Mouse (Mus musculus) CH12.LX (cell line): Measurements from ENCODE around the gene Pde12. TPM values are rescaled to one million over a fixed set of nuclear protein-coding genes. Genes with fewer than 3 reads are reported as not detected.

Experiments
- DNase-seq: peaks from one replicate; pipeline ENCODE4 v3.0.0-alpha.2; 2013; ENCODE audit errors: extremely low read depth
- H3K27ac ChIP-seq: 2 replicates; pipeline ENCODE4 v1.5.1; 2012; ENCODE audit warnings: low read depth, mild to moderate bottlenecking, control low read depth, moderate library complexity; ENCODE audit not compliant: insufficient read depth
- H3K27me3 ChIP-seq: replicated peaks from 2 replicates; pipeline ENCODE3; 2012; ENCODE audit warnings: inconsistent platforms
- H3K36me3 ChIP-seq, 2 experiments: replicated peaks in 1 of 2; 2 replicates each; pipeline versions ENCODE3 to v1.6.1; 2012; ENCODE audit warnings: inconsistent platforms in 1 of 2, low read length in 1 of 2, mild to moderate bottlenecking in 1 of 2, mixed read lengths in 1 of 2, moderate library complexity in 1 of 2; ENCODE audit not compliant: control insufficient read depth in 1 of 2, insufficient read depth in 1 of 2
- H3K4me1 ChIP-seq, 2 experiments: 2 replicates each; pipeline ENCODE4 v1.6.1; 2012; ENCODE audit warnings: inconsistent platforms in 1 of 2, moderate library complexity in 1 of 2; ENCODE audit not compliant: insufficient read depth in 2 of 2, control insufficient read depth in 1 of 2
- H3K4me2 ChIP-seq: 2 replicates; pipeline ENCODE4 v1.6.1; 2012; ENCODE audit warnings: low read depth, mild to moderate bottlenecking, control low read depth; ENCODE audit not compliant: poor library complexity, insufficient read depth, severe bottlenecking
- H3K4me3 ChIP-seq, 3 experiments: fragments of 150-350 bp in 1 of 3; sonication (generic) in 1 of 3; replicated peaks in 1 of 3; 2 replicates each; pipeline versions ENCODE3 to v1.5.1; 2011 to 2012; ENCODE audit warnings: low read depth in 2 of 3, low read length in 2 of 3, mild to moderate bottlenecking in 2 of 3, moderate library complexity in 2 of 3, control low read depth in 1 of 3, improper control_type of control experiment in 1 of 3, inconsistent platforms in 1 of 3, mixed read lengths in 1 of 3; ENCODE audit not compliant: poor library complexity in 1 of 3
- H3K79me2 ChIP-seq: replicated peaks from 2 replicates; pipeline ENCODE4 v1.6.1; 2012; ENCODE audit warnings: mild to moderate bottlenecking, moderate library complexity; ENCODE audit not compliant: control insufficient read depth, poor library complexity, insufficient read depth, severe bottlenecking; ENCODE audit errors: extremely low read depth
- H3K9ac ChIP-seq: 2 replicates; pipeline ENCODE4 v1.6.1; 2012; ENCODE audit warnings: low read depth, mild to moderate bottlenecking, control low read depth, moderate library complexity; ENCODE audit not compliant: insufficient read depth
- H3K9me3 ChIP-seq: replicated peaks from 2 replicates; pipeline ENCODE3; 2012; ENCODE audit warnings: low read length, inconsistent platforms, mixed read lengths
- CTCF ChIP-seq, 2 experiments: IDR thresholded peaks in 1 of 2; conservative IDR thresholded peaks in 1 of 2; 2 replicates each; pipeline ENCODE4 v1.5.1; 2011 to 2012; ENCODE audit warnings: low read depth in 2 of 2, low read length in 2 of 2, improper control_type of control experiment in 1 of 2, inconsistent platforms in 1 of 2, mild to moderate bottlenecking in 1 of 2, moderate library complexity in 1 of 2
- EP300 ChIP-seq: IDR thresholded peaks from 2 replicates; pipeline ENCODE4 v1.6.1; 2011; ENCODE audit warnings: low read length, improper control_type of control experiment
- ETS1 ChIP-seq: conservative IDR thresholded peaks from 2 replicates; pipeline ENCODE4 v1.6.1; 2012; ENCODE audit warnings: low read depth, mild to moderate bottlenecking, inconsistent platforms, low read length, improper control_type of control experiment, moderate library complexity
- GABPA ChIP-seq: IDR thresholded peaks from 2 replicates; pipeline ENCODE4 v1.6.1; 2012; ENCODE audit warnings: low read depth, low read length, improper control_type of control experiment, inconsistent platforms; ENCODE audit not compliant: insufficient replicate concordance
- IRF4 ChIP-seq: IDR thresholded peaks from 2 replicates; pipeline ENCODE4 v1.6.1; 2014; ENCODE audit warnings: low read depth, mild to moderate bottlenecking, inconsistent platforms, low read length, improper control_type of control experiment
- JUN ChIP-seq: IDR thresholded peaks from 2 replicates; pipeline ENCODE4 v1.6.1; 2011; ENCODE audit warnings: low read depth, mild to moderate bottlenecking, low read length, improper control_type of control experiment, moderate library complexity; ENCODE audit not compliant: insufficient read depth
- MAFK ChIP-seq: IDR thresholded peaks from 2 replicates; pipeline ENCODE4 v1.6.1; 2011; ENCODE audit warnings: low read length, improper control_type of control experiment; ENCODE audit not compliant: insufficient replicate concordance
- MAZ ChIP-seq: IDR thresholded peaks from 2 replicates; pipeline ENCODE4 v1.6.1; 2012; ENCODE audit warnings: low read depth, mild to moderate bottlenecking, inconsistent platforms, low read length, improper control_type of control experiment, moderate library complexity
- MXI1 ChIP-seq: IDR thresholded peaks from 2 replicates; pipeline ENCODE4 v1.6.1; 2011; ENCODE audit warnings: mild to moderate bottlenecking, low read depth, low read length, improper control_type of control experiment
- MYC ChIP-seq: IDR thresholded peaks from 2 replicates; pipeline ENCODE4 v1.6.1; 2011; ENCODE audit warnings: low read depth, mild to moderate bottlenecking, improper control_type of control experiment, low read length
- POLR2A ChIP-seq: IDR thresholded peaks from 2 replicates; pipeline ENCODE4 v1.6.1; 2011; ENCODE audit warnings: low read depth, mild to moderate bottlenecking, improper control_type of control experiment, low read length
- RAD21 ChIP-seq: IDR thresholded peaks from 2 replicates; pipeline ENCODE4 v1.6.1; 2011; ENCODE audit warnings: low read depth, mild to moderate bottlenecking, low read length, improper control_type of control experiment, moderate library complexity
- RCOR1 ChIP-seq: conservative IDR thresholded peaks from 2 replicates; pipeline ENCODE4 v1.6.1; 2012; ENCODE audit warnings: low read depth, mild to moderate bottlenecking, inconsistent platforms, low read length, improper control_type of control experiment
- SMC3 ChIP-seq: IDR thresholded peaks from 2 replicates; pipeline ENCODE4 v1.6.1; 2011; ENCODE audit warnings: low read depth, low read length, improper control_type of control experiment
- USF1 ChIP-seq: IDR thresholded peaks from 2 replicates; pipeline ENCODE4 v1.6.1; 2014; ENCODE audit warnings: low read depth, mild to moderate bottlenecking, inconsistent platforms, low read length, improper control_type of control experiment
- ZC3H11A ChIP-seq: IDR thresholded peaks from 2 replicates; pipeline ENCODE4 v1.6.1; 2012; ENCODE audit warnings: low read depth, mild to moderate bottlenecking, inconsistent platforms, low read length, improper control_type of control experiment
- ZKSCAN1 ChIP-seq: IDR thresholded peaks from 2 replicates; pipeline ENCODE4 v1.6.1; 2012; ENCODE audit warnings: low read depth, inconsistent platforms, low read length, improper control_type of control experiment, borderline replicate concordance
- dilution Hi-C: fragments of 300-500 bp; cut with MboI; formaldehyde crosslinking; loops from 2 replicates; pipeline ENCODE4 v1.14.3; 2020; ENCODE audit warnings: low sequenced_read_pairs; ENCODE audit not compliant: extremely low pct_unique_long_range_greater_than_20kb, extremely low pct_ligation_motif_present
- in situ Hi-C: fragments of 300-500 bp; cut with MboI; formaldehyde crosslinking; loops from 3 replicates; pipeline ENCODE4 v1.14.3; 2019; ENCODE audit warnings: low sequenced_read_pairs, low pct_ligation_motif_present, low pct_unique_long_range_greater_than_20kb, mixed read lengths
- polyA plus RNA-seq: library from polyadenylated mRNA; unstranded; fragments of >175 nt; gene quantifications from 2 replicates; pipeline ENCODE4 v1.2.1, GENCODE M21; 2012; ENCODE audit warnings: low read depth; ENCODE audit not compliant: insufficient read length
- total RNA-seq, 2 experiments: library from RNA; depleted of rRNA; stranded (reverse); fragments of 300-350 nt in 1 of 2; fragments of >200 nt in 1 of 2; gene quantifications; 2 replicates each; pipeline ENCODE4 v1.2.3; 2012 to 2014

Pde12 gene
- total and polyA plus RNA-seq, 3 experiments: 8.4 to 14.9 (median 14.2) TPM

GRCm38 (mm10) chr14:26663851-26664250, 5.8 kb downstream of the Pde12 start:
- no peak for TF ChIP-seq ZKSCAN1
- TF ChIP-seq MXI1: no peak
- no peak for TF ChIP-seq CTCF (conservative IDR thresholded peaks at IDR 0.05 in 1 of 2, IDR thresholded peaks at IDR 0.05 in 1 of 2; ENCODE audit: low read depth in 2 of 2, low read length in 2 of 2)
- TF ChIP-seq ZC3H11A: no peak
- TF ChIP-seq ETS1: no peak
- TF ChIP-seq POLR2A: no peak
- TF ChIP-seq RAD21: no peak
- TF ChIP-seq USF1: no peak
- no peak for TF ChIP-seq IRF4
- TF ChIP-seq MAFK: no peak
- TF ChIP-seq RCOR1: no peak
- TF ChIP-seq EP300: no peak
- no peak for TF ChIP-seq JUN
- TF ChIP-seq GABPA: no peak
- TF ChIP-seq MAZ: no peak
- TF ChIP-seq MYC: no peak
- TF ChIP-seq, all 38 proteins: peak for 0
- peaks cover 40% of the 10 kb centered on the region for H3K79me2 ChIP-seq
- dilution Hi-C loops (no loop called here), in situ Hi-C loops (no loop called here)
- no peak overlapping the region for H3K4me3 ChIP-seq
- peaks cover 2 to 10% of the 10 kb centered on the region in 2 experiments; a peak in 2 of 4 replicates for H3K4me1 ChIP-seq
- H3K9me3 ChIP-seq: no peaks in the 10 kb centered on the region
- no peak overlapping the region for H3K27ac ChIP-seq
- H3K9ac ChIP-seq: no peak overlapping the region
- no peaks in the 10 kb centered on the region for H3K27me3 ChIP-seq
- no peak for DNase-seq
- H3K36me3 ChIP-seq: peaks cover 13 to 59% of the 10 kb centered on the region in 2 experiments
- H3K4me2 ChIP-seq: no peak overlapping the region

- DNase-seq: no peak
- TF ChIP-seq EP300 (no peak), SMC3 (no peak)
- H3K9me3 ChIP-seq: no peaks in the 10 kb centered on the region
- H3K79me2 ChIP-seq: peaks cover 26% of the 10 kb centered on the region
- in situ Hi-C loops: no loop called here
- no peak overlapping the region for H3K4me2 ChIP-seq
- H3K4me1 ChIP-seq: peaks cover 2 to 10% of the 10 kb centered on the region in 2 experiments; a peak in 2 of 4 replicates
- peaks cover 18 to 71% of the 10 kb centered on the region in 2 experiments for H3K36me3 ChIP-seq
- H3K4me3 ChIP-seq: no peak overlapping the region
- dilution Hi-C loops: no loop called here
- H3K27ac ChIP-seq: no peak overlapping the region
- no peaks in the 10 kb centered on the region for H3K27me3 ChIP-seq
- H3K9ac ChIP-seq: no peak overlapping the region
These were observed 7.2 kb downstream of the Pde12 start for GRCm38 (mm10) chr14:26662488-26662887.
